Comparison of ENCODE assay signal across 17 mouse cellular contexts in genomic region chr16:62468846-62469245, GRCm38 (mm10).
A peak's percentile ranks its signal among the peaks of the same experiment; 100 is the strongest.
DNase-seq lines count a peak whose midpoint lies in the region; ATAC-seq and TF ChIP-seq lines count a peak whose summit lies in the region.
"Had no signal": no experiment of that assay in that cellular context is flagged by ENCODE, and none has a peak within 500 bp of the region (broad histone marks: within the 10 kb centered on the region; RNA-seq: fewer than 3 reads in every experiment).

No protein-coding gene starts in this region.

- H3K27ac ChIP-seq in forebrain, embryonic 12.5 days = no peak overlapping the region
- no peak overlapping the region for H3K27ac ChIP-seq in limb, embryonic 12.5 days
- H3K27ac ChIP-seq in liver, postnatal 0 days (ENCODE audit: low read depth) = no peak overlapping the region
- H3K27ac ChIP-seq: kidney, embryonic 15.5 days; midbrain, embryonic 15.5 days; neural tube, embryonic 12.5 days had no signal

- no peak overlapping the region for H3K9ac ChIP-seq in forebrain, embryonic 12.5 days
- H3K9ac ChIP-seq in limb, embryonic 12.5 days (replicated peaks) = no peak overlapping the region
- H3K9ac ChIP-seq in liver, postnatal 0 days (replicated peaks) = no peak overlapping the region
- H3K9ac ChIP-seq: kidney, embryonic 15.5 days; midbrain, embryonic 15.5 days; neural tube, embryonic 12.5 days had no signal

- 15% methylated on average over 3 of the region's 3 CpGs for WGBS in forebrain, embryonic 12.5 days
- 6% methylated on average over 3 of the region's 3 CpGs for WGBS in limb, embryonic 12.5 days
- WGBS in liver, postnatal 0 days (ENCODE audit: insufficient replicate concordance) = 57% methylated on average over 3 of the region's 3 CpGs

- H3K4me2 ChIP-seq in forebrain, embryonic 12.5 days = no peak overlapping the region
- H3K4me2 ChIP-seq in limb, embryonic 12.5 days = no peak overlapping the region
- no peak overlapping the region for H3K4me2 ChIP-seq in liver, postnatal 0 days (ENCODE audit: low read depth, low read length)
- H3K4me2 ChIP-seq: kidney, embryonic 15.5 days; midbrain, embryonic 15.5 days; neural tube, embryonic 12.5 days had no signal

- DNase-seq in embryo, embryonic 11 days = peak; percentile 30
- DNase-seq in embryo, embryonic 9.5 days (ENCODE audit: extremely low spot score) = no peak
- DNase-seq in brain, adult 2 months (ENCODE audit: low read depth, low spot score) = peak; percentile 35
- DNase-seq in natural killer cell, adult 2 months (ENCODE audit: low spot score in 2 of 2) = no peak
- DNase-seq in liver, postnatal 0 days = no peak
- DNase-seq: adrenal gland, postnatal 10 days; heart, adult 11 months; layer of hippocampus, adult 9-11 months; lung, adult 18-20 months; lung, postnatal 4 days; thymus, postnatal 4 days had no signal

- H3K4me1 ChIP-seq in forebrain, embryonic 12.5 days = no peaks in the 10 kb centered on the region
- H3K4me1 ChIP-seq in limb, embryonic 12.5 days (replicated peaks) = peaks cover 22% of the 10 kb centered on the region
- no peaks in the 10 kb centered on the region for H3K4me1 ChIP-seq in liver, postnatal 0 days (ENCODE audit: insufficient read depth)
- H3K4me1 ChIP-seq: kidney, embryonic 15.5 days; midbrain, embryonic 15.5 days; neural tube, embryonic 12.5 days had no signal

- TF ChIP-seq CTCF in liver, postnatal 0 days (IDR thresholded peaks at IDR 0.05; ENCODE audit: low read depth) = no peak

- H3K36me3 ChIP-seq in forebrain, embryonic 12.5 days (replicated peaks) = no peaks in the 10 kb centered on the region
- H3K36me3 ChIP-seq in limb, embryonic 12.5 days = no peaks in the 10 kb centered on the region
- H3K36me3 ChIP-seq in liver, postnatal 0 days (replicated peaks; ENCODE audit: insufficient read depth, low read length) = no peaks in the 10 kb centered on the region
- H3K36me3 ChIP-seq: kidney, embryonic 15.5 days; midbrain, embryonic 15.5 days; neural tube, embryonic 12.5 days had no signal

- TF ChIP-seq EP300 in liver, postnatal 0 days (IDR thresholded peaks at IDR 0.05; ENCODE audit: low read depth) = no peak

- H3K4me3 ChIP-seq in forebrain, embryonic 12.5 days (replicated peaks) = no peak overlapping the region
- H3K4me3 ChIP-seq in limb, embryonic 12.5 days (replicated peaks) = no peak overlapping the region
- H3K4me3 ChIP-seq in liver, postnatal 0 days (ENCODE audit: low read depth, low read length) = no peak overlapping the region
- H3K4me3 ChIP-seq: kidney, embryonic 15.5 days; midbrain, embryonic 15.5 days; neural tube, embryonic 12.5 days had no signal

- peak; percentile 60; the same call in 1 of the 2 replicates for ATAC-seq in forebrain, embryonic 12.5 days (ENCODE audit: low FRiP score)
- peak; percentile 97 for ATAC-seq in limb, embryonic 12.5 days (ENCODE audit: insufficient number of reproducible peaks, insufficient read depth, low FRiP score, low TSS enrichment, low read depth)
- ATAC-seq in liver, postnatal 0 days = no peak
- ATAC-seq: inflammation-experienced regulatory T-cells, adult 6 months; midbrain, embryonic 15.5 days had no signal

- no peaks in the 10 kb centered on the region for H3K9me3 ChIP-seq in forebrain, embryonic 12.5 days
- no peaks in the 10 kb centered on the region for H3K9me3 ChIP-seq in limb, embryonic 12.5 days
- H3K9me3 ChIP-seq in liver, postnatal 0 days (ENCODE audit: low read length) = no peaks in the 10 kb centered on the region
- H3K9me3 ChIP-seq: kidney, embryonic 15.5 days; midbrain, embryonic 15.5 days; neural tube, embryonic 12.5 days had no signal

- no peaks in the 10 kb centered on the region for H3K27me3 ChIP-seq in forebrain, embryonic 12.5 days
- peaks cover 6% of the 10 kb centered on the region; the same call in 1 of the 2 replicates for H3K27me3 ChIP-seq in limb, embryonic 12.5 days
- no peaks in the 10 kb centered on the region for H3K27me3 ChIP-seq in liver, postnatal 0 days (ENCODE audit: insufficient read depth, low read length)
- H3K27me3 ChIP-seq: kidney, embryonic 15.5 days; midbrain, embryonic 15.5 days; neural tube, embryonic 12.5 days had no signal

Comparison
In these comparisons a context has a peak if more than half of its experiments do, and no peak if none do; other contexts are left out.
1. DNase-seq: peak in embryo, embryonic 11 days (single experiment) and brain, adult 2 months (single experiment); none in embryo, embryonic 9.5 days (single experiment), natural killer cell, adult 2 months (0 of 2) and liver, postnatal 0 days (single experiment).